Mouse (Mus musculus) neural tube, embryonic 11.5 days (tissue): ENCODE data around the gene Adh5. TPM values are rescaled to one million over a fixed set of nuclear protein-coding genes. Genes with fewer than 3 reads are reported as not detected.

Experiments used
- ATAC-seq: fragments of 200-750 bp; cut with Nextera tagmentation; 2 replicates; pipeline ENCODE4 v1.8.0; 2017; ENCODE audit warnings: moderate number of reproducible peaks, mild to moderate bottlenecking, moderate TSS enrichment, moderate library complexity; ENCODE audit not compliant: insufficient read depth, low FRiP score, low TSS enrichment
- DNase-seq: peaks from one replicate; pipeline ENCODE4 v3.0.0-alpha.2; 2015; ENCODE audit warnings: low spot score
- H3K27ac ChIP-seq: fragments of 300-500 bp; sonication (generic); 2 replicates; pipeline ENCODE4 v1.5.1; 2014; ENCODE audit warnings: low read depth, mild to moderate bottlenecking, low read length
- H3K27me3 ChIP-seq: fragments of 300-500 bp; sonication (generic); 2 replicates; pipeline ENCODE4 v1.6.1; 2014; ENCODE audit warnings: mild to moderate bottlenecking, low read length, mixed read lengths; ENCODE audit not compliant: control insufficient read depth, insufficient read depth
- H3K36me3 ChIP-seq: fragments of 300-500 bp; sonication (generic); 2 replicates; pipeline ENCODE4 v1.6.1; 2014; ENCODE audit warnings: mild to moderate bottlenecking, low read length, moderate library complexity, mixed read lengths; ENCODE audit not compliant: control insufficient read depth, insufficient read depth
- H3K4me1 ChIP-seq: fragments of 300-500 bp; sonication (generic); 2 replicates; pipeline ENCODE4 v1.6.1; 2014; ENCODE audit warnings: low read length, mixed read lengths; ENCODE audit not compliant: control insufficient read depth, insufficient read depth
- H3K4me2 ChIP-seq: fragments of 300-500 bp; sonication (generic); 2 replicates; pipeline ENCODE4 v1.6.1; 2014; ENCODE audit warnings: low read depth, mild to moderate bottlenecking, moderate library complexity
- H3K4me3 ChIP-seq: fragments of 300-500 bp; sonication (generic); 2 replicates; pipeline ENCODE4 v1.5.1; 2014; ENCODE audit warnings: low read depth, low read length
- H3K9ac ChIP-seq: fragments of 300-500 bp; sonication (generic); 2 replicates; pipeline ENCODE4 v1.6.1; 2014; ENCODE audit warnings: mild to moderate bottlenecking, low read length
- H3K9me3 ChIP-seq: fragments of 300-500 bp; sonication (generic); 2 replicates; pipeline ENCODE4 v1.6.1; 2016; ENCODE audit warnings: low read length; ENCODE audit not compliant: control insufficient read depth
- WGBS: fragments of 180-500 bp; shearing (Covaris S2); extraction: QIAGEN DNeasy Blood & Tissue Kit; methylation state at CpG from one replicate; pipeline ENCODE4 v1.1.7; 2014; 5-methylcytosine and 5-hydroxymethylcytosine counted together
- polyA plus RNA-seq: library from polyadenylated mRNA; unstranded; fragments of >200 nt; fragmentation: Nextera tagmentation; extraction: Ambion mirVana; gene quantifications from 2 replicates; pipeline ENCODE4 v1.2.1, GENCODE M21; 2014

The Adh5 gene
- polyA plus RNA-seq, 1 experiment from 2014 or later = 254 TPM

DNA sequence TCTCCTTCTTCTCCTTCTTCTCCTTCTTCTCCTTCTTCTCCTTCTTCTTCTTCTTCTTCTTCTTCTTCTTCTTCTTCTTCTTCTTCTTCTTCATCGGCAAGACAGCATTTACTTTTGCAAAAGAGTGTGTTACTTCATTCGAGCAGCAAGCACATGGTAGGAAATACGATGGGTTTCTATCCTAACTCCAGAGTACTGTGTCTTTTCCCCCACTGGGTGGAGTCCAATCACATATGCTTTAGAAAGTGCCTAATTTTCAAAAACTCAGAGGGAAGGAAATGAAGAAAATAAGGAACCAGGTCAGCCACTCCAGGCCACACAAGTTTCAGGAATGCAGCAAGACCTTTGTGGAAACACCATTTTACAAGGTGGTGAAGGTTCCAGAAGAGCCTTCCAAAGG is 50.8 kb downstream of the Adh5 start:
- H3K36me3 ChIP-seq = no peaks in the 10 kb centered on the region
- no peaks in the 10 kb centered on the region for H3K4me1 ChIP-seq
- H3K4me2 ChIP-seq = no peak overlapping the region
- no peak for DNase-seq
- no peak overlapping the region for H3K27ac ChIP-seq
- H3K9ac ChIP-seq = no peak overlapping the region
- WGBS = 89% methylated on average over 3 of the region's 3 CpGs
- H3K4me3 ChIP-seq = no peak overlapping the region
- ATAC-seq = no peak
- H3K9me3 ChIP-seq = no peaks in the 10 kb centered on the region
- no peaks in the 10 kb centered on the region for H3K27me3 ChIP-seq

GRCm38 (mm10) chr3:138494565-138494964 is 51.7 kb downstream of the Adh5 start:
- no peak for ATAC-seq
- no peaks in the 10 kb centered on the region for H3K9me3 ChIP-seq
- no peak overlapping the region for H3K9ac ChIP-seq

GRCm38 (mm10) chr3:138495166-138496145 is 52.6 kb downstream of the Adh5 start:
- Histone ChIP-seq H3K4me3 (no peak overlapping the region), H3K36me3 (no peaks in the 10 kb centered on the region), H3K4me2 (no peak overlapping the region), H3K9ac (no peak overlapping the region), H3K9me3 (no peaks in the 10 kb centered on the region), H3K27ac (no peak overlapping the region), H3K27me3 (no peaks in the 10 kb centered on the region), H3K4me1 (peaks cover 13% of the 10 kb centered on the region)
- 84% methylated on average over 11 of the region's 11 CpGs for WGBS
- DNase-seq (no peak), ATAC-seq (no peak)

More at GRCm38 (mm10) chr3:138494565-138494964, 51.7 kb downstream of the Adh5 start:
- Histone ChIP-seq H3K36me3 (no peaks in the 10 kb centered on the region), H3K4me1 (peaks cover 4% of the 10 kb centered on the region), H3K4me3 (no peak overlapping the region), H3K4me2 (no peak overlapping the region), H3K27ac (no peak overlapping the region), H3K27me3 (no peaks in the 10 kb centered on the region)
- WGBS = 40% methylated on average over 1 of the region's 1 CpGs
- no peak for DNase-seq

DNA sequence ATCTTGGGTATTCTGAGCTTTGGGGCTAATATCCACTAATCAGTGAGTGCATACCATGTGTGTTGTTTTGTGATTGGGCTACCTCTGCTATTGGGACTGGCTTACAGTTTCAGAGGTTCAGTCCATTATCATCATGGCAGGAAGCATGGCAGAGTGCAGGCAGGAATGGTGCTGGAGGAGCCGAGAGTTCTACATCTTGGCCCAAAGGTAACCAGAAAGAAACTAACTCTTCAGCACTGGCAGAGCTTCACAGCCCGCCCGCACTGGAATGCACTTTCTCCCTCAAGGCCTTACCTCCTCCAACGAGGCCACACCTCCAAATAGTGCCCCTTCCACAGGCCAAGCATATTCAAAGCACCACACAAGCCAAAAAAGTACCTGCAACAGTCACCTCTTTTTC is 55.8 kb downstream of the Adh5 start:
- ATAC-seq = no peak
- no peaks in the 10 kb centered on the region for H3K9me3 ChIP-seq

DNA sequence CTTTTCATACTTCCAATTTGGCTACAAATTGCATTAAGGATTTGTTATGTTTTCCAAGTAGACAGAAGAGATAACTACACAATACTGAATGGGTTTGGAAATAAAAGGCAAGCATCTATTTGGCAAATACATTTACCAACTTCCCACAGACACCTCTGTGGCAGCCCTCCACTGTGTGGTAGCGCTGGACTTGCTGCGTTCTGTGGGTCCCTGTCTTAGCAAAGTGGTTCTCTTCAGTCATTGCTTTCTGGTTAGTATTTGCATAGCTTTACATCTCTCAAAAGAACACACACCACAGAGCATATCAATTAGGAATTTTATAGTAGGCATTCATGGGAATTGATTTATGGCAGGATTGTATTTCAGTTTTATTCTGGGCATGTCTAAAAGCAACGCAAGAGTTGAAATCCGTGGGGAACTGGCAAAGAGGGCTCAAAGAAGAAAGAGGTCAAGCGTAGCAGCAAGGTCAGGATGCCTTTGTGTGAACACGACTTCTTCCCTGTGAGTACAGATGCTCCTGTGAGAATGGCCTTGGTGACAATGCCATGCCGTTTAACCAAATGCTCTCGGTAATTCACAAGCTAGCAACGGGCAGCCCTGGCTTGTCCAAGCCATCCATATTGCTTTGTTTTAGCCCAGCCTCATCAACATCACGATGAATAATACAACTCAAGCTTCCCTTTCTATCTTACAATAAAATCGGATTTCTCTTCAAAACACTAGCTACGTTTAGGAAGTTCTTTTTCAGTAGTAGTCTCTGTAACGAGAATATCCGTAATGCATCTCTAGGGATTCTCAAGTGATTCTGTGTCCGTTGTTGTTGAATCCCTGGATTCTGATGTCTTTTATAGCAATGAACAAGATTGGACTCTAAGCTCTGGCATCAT is 57.2 kb downstream of the Adh5 start:
- peak; percentile 89 for ATAC-seq
- Histone ChIP-seq H3K9ac (peak overlapping the region; percentile 23; the same call in 1 of the 2 replicates), H3K4me3 (no peak overlapping the region), H3K9me3 (no peaks in the 10 kb centered on the region), H3K4me1 (peaks cover 16% of the 10 kb centered on the region), H3K27me3 (no peaks in the 10 kb centered on the region), H3K27ac (peak overlapping the region; percentile 62; the same call in 1 of the 2 replicates), H3K36me3 (no peaks in the 10 kb centered on the region), H3K4me2 (peak overlapping the region; percentile 8; the same call in 1 of the 2 replicates)
- 20% methylated on average over 15 of the region's 15 CpGs for WGBS
- DNase-seq = peak; percentile 77

More for the DNA sequence above, 55.8 kb downstream of the Adh5 start:
- peaks cover 16% of the 10 kb centered on the region for H3K4me1 ChIP-seq
- WGBS = 59% methylated on average over 4 of the region's 4 CpGs
- DNase-seq = no peak
- H3K27me3 ChIP-seq = no peaks in the 10 kb centered on the region
- H3K36me3 ChIP-seq = no peaks in the 10 kb centered on the region
- no peak overlapping the region for H3K9ac ChIP-seq
- no peak overlapping the region for H3K27ac ChIP-seq
- no peak overlapping the region for H3K4me3 ChIP-seq
- no peak overlapping the region for H3K4me2 ChIP-seq

DNA sequence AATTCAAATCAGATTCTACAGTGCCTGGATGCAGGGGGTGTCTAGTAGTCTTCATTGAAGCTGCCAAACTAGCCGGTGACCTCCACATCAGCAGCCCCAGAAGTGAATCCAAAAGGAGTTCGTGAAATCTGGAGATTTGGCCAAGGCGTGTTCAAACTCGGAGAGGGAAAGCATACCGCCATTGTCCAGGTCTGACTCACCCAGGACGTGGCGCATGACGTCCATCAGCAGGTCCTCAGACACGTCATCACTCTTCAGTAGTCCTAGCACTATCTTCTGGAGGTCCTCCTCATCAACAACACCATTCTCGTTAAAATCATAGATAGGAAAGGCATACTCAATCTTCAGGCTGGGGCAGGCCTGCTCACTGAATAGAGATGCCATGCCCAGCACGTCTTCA is 60.9 kb downstream of the Adh5 start:
- Histone ChIP-seq H3K9ac (no peak overlapping the region), H3K9me3 (no peaks in the 10 kb centered on the region), H3K4me3 (no peak overlapping the region), H3K27me3 (no peaks in the 10 kb centered on the region), H3K4me2 (no peak overlapping the region), H3K36me3 (no peaks in the 10 kb centered on the region), H3K4me1 (peaks cover 16% of the 10 kb centered on the region), H3K27ac (no peak overlapping the region)
- ATAC-seq (no peak), DNase-seq (no peak)
- 86% methylated on average over 11 of the region's 11 CpGs for WGBS

Other genes with a start within 250 kb of the Adh5 start
- gene 4930579F01Rik, start 249.3 kb upstream of the Adh5 start, polyA plus RNA-seq = not detected in 2 replicates
- gene Adh7, start 225.3 kb upstream of the Adh5 start, polyA plus RNA-seq = 0.13 TPM in 1 of 2 replicates, not detected in the other
- 1.9 and 2.1 TPM in 2 replicates for gene Adh1, start 182.1 kb upstream of the Adh5 start, polyA plus RNA-seq
- not detected in 2 replicates for gene Adh6a, start 129.8 kb upstream of the Adh5 start, polyA plus RNA-seq
- gene Adh6b, start 101.3 kb upstream of the Adh5 start, polyA plus RNA-seq = 0.53 and 0.68 TPM in 2 replicates
- gene Adh4, start 27.6 kb upstream of the Adh5 start, polyA plus RNA-seq = not detected in 2 replicates
- 69.0 and 69.6 TPM in 2 replicates for gene Metap1, start 46.4 kb downstream of the Adh5 start, polyA plus RNA-seq
- gene Eif4e, start 83.1 kb downstream of the Adh5 start, polyA plus RNA-seq = 458 and 468 TPM in 2 replicates